Mouse (Mus musculus) Muller cell, postnatal 12 days (primary cell): ENCODE results near the gene Kcnj14.

ENCODE experiments used
- DNase-seq: peaks from one replicate; pipeline ENCODE4 v3.0.0-alpha.2; 2015; ENCODE audit errors: inconsistent ontology term

The Kcnj14 gene

DNA sequence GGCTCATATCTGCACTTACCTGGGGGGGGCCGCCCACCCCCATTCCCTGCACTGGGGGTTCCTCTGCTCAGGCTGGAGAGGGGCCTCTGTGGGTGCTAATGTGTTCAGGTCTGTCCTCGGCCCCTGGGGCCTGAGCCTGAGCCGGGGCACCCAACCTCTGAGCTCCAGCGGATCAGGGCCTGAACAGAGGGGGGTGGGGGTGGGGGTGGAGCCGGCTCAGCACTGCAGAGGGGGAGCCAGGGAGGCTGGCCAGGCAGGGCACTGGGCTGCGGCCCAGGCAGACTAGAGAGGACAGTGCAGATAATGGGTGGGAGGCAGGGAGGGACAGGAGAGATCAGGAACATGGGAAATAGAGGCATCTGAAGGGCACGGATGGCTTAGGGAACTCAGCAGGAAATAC, at the start of gene Kcnj14:
Kcnj14 (minus strand) TSS at position 185 of the 400 bp plus-strand sequence.
- DNase-seq: no peak

DNA sequence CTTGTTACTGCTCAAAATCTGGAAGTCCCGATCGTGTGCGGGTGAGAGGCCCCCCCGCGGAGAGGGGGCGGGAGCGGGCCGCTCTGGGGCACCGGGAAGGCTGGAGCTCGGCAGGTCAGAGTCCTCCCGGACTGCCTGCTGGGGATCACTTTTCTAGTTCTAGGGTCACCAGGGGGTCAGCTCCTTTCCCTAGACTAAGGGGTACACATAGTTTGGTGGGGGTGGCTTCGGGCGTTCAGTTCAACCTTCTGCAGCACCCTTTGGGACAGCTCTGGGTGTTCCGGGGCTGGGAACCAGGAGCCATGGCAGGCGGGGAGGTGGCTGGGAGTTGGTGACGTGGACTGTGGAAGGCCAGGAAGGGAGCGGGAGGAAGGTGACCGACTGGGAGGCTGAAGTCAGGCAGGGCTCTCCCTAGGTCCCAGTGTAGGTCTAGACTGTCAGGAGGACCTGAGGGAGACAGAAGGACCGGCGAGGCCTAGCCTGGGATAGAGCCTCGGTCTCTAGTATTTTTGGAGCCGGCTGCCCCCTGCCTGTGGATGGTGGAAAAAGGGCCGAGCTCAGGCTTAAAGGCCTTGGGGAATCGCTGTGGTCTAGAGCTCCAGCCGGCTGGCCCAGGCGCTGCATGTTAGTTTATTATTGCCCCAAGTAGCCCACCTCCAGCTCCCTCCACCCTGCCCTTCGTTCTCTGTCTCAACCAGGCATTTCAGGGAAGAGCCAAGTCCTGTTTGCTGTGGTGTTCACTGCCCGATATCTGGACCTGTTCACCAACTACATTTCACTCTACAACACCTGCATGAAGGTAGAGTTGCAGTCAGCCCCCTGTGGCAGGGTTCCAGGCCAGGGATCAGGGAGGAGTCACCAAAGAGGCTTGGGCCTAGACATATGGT, 48.7 kb upstream of the Kcnj14 start:
- DNase-seq: peak; percentile 72

DNA sequence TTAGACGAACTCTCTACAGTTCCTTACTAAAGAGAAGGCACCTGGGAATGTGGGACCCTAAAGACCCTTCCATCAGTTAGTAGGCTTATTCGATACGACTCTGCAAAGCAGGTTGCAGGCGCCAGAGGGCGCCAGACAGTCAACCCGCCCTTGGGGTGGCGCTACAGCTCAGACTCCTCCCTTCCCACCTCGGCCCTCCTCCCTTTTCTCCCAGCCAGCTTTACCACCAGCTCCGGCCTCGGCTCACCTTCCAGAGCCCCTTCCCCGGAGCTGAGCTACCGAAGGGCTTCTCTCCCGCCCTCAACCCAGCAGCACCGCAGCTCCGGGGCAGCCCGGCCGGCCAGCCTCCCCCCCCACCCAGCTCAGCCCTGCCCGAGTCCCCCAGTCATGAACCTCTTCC, 48.0 kb upstream of the Kcnj14 start, which contains the start of gene Kdelr1:
Kdelr1 (plus strand) TSS at position 149 of the 400 bp plus-strand sequence.
- DNase-seq: peak; percentile 86

DNA sequence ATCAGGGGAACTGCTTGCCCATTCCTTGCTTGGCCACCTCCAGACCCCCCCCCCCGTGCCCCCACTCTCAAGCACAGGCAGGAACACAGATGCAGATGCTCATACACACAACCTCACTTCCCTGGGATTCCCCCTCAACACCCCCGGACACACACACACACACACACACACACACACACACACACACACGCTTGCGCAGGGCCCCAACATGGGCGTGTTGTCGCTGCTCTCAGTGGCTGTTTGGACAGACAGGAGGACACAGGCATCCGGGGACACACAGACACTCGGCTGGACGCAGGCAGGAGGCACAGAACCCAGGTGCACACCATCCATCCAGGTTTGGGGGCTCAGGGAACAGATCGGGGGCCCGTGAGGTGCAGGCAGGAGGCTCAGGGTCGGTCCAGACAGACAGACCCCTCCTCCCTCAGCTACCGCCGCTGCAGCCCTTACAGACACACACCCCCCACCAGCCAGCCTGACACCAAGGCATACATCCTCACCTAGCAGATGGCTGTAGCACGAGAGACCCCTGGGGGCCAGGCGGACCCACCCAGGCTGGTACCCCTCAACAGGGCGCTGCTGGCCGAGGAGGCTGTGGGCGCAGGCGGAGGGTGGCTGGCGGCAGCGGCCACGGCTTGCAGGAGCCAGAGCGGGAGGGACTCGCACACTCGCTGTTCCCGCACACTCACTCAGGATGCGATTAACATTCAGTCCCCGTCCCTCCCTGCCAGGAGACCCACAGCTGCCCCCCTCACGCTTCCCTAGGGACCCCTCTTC, 45.9 kb upstream of the Kcnj14 start:
- DNase-seq: peak; percentile 21

DNA sequence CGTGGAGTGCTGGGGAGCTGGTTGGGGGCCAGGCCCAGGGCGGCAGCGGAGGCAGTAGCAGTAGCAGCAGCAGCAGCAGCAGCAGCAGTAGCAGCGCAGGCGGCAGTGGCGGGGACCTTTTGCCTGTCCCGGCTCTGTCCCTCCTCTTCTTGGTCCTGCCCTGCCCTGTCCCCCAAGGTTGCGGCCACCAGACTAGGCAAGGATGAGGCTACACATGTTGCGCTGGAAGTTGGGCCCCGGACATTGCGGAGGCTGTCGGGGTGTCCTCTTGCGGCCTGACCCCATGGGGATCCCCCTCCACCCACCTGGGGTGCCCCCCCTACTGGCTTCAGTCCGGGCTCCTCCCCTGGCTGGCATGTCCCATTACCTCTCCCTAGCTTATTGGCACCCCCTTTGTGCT, 45.2 kb upstream of the Kcnj14 start:
- DNase-seq: no peak

DNA sequence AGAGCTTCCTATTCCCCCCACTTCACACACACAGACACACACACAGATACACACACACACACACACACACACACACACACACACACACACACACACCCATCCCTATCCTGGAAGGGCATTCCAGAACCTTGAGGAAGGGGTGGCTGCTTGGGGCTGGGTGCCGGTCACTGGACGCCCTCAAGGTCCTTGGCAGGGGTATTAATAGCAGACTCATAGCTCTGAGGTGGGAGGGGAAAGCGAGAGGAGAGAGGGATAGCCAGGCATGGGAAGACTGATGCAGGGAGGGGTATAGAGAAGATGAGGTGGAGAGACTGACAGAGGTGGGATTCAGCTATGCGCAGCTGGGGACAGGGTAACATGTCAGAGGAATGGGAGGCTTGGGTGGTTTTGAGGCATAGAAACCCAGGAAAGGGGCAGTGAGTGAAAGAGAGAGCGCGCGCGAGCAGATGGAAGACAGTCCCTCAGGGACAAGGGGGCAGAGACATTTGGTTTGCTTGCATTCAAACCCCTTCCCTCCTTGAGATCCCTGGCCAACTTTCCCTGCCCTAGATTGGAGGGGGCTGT, 44.6 kb upstream of the Kcnj14 start:
- no peak for DNase-seq

DNA sequence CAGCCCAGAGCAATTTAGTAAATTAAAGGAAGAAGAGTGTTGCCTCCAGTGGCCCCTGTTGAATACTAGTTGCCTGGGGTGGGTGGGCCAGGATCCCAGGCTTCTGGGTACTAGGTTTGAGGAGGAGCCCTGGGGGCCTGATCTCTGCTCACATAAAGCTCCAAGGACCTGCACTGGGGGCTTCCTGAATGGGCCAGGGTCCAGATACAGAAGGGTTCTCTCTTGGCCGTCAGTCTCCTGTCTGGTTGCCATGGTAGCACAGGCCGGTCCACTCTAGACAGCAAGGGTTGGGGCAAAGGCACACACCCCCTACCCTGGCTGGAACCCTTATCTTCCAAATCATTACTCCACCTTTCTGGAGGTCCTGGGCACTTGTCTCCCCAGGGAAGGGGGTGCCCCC, 43.3 kb upstream of the Kcnj14 start:
- DNase-seq: no peak

DNA sequence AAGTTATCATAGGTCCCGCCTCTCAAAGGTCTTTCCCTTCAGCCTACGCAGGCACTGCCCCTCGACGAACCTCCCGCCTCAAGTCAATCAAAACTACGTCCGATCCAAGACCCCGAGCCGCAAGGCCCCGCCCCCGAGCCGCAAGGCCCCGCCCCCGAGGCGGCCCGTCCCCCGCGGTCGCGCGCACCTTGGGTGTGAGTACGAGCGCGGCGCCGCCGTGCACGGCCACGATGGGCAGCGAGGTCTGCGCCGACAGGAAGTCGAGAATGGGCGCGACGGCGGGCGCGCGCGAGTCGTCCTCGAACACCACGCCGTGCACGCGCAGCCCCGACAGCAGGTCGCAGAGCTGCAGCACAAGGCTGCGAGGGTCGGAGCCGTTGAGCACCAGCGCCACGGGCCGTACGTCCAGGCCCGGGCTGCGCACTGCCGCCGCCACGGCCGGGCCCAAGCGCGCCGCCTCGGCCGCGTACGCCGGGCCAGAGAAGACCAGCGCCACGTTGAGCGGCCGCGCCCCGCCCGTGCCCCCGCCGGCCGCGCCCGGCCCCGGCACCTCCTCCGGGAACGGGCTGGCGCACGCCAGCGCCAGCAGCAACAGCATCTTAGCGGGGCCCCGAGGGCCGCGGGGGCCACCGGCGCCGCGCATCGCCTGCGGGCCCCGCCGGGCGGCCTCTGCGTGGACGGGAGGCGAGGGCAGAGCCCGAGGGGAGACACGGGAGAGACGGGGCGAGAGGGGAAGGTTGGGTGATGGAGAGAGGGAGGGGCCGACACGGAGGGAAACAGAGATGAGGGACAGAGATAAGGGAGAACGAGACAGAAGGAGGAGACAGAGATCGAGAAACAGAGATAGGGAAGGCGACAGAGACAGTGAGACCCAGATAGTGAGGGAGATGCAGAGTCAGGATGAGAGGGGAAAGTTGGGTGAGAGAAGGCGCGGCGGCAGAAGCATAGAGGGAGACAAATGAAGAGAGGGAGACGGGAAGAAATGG, 41.6 kb upstream of the Kcnj14 start:
- DNase-seq: peak; percentile 92

DNA sequence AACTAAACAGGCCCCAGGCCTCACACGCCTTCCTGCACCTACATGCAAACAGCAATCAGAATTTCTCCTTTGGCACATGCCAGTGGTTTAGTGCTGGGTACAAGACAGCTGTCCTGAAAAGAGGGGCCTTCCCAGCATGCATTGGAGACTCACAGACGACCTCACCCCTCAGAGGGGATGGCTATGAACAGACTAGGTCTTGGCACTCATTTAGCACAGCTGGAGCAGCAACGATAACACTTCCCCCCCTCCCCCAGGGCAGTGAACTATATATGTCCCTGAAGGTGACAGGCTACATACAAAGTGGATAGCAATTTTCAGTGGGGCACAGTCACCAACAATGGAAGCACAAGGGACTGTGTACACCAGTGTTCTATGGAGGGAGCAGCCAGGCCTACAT, 39.9 kb upstream of the Kcnj14 start:
- DNase-seq: no peak

DNA sequence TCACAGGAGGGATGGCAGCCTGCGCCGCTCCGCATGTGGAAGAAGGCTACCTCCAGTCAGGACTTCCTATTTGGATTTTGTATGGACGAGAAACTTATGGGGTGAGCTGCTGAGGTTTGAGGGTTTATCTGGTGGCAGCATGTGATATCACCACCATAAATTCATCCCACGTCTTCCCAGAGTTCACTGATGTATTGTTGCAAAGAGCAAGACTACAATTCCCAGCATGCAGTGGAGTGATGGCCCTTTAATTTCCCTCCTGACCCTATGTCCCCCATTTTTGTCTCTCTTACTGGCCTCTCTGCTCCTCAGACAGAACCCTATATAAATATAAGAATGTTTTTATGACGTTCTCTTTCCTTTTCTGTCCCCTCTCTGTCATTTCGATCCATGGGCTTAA, 38.2 kb upstream of the Kcnj14 start:
- no peak for DNase-seq

DNA sequence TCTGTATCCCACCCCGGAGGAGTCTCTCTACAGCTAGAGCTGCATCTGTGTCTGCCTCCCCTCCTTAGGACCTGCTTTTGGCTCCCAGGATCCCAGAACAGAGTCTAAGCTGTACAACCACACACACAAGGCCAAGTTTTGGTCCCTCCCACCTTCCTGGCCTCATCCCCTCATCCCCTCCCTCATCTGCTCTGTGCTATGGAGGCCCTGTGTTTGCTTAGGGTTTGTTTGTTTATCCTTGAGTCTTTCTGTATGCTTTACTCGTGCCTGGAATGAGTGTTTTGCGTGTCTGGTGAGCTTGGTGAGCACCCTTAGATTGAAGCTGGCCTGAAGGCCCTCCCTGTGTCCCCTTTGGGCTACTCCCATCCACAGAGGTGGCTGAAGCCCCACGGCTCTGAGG, 34.4 kb upstream of the Kcnj14 start:
- DNase-seq: no peak

DNA sequence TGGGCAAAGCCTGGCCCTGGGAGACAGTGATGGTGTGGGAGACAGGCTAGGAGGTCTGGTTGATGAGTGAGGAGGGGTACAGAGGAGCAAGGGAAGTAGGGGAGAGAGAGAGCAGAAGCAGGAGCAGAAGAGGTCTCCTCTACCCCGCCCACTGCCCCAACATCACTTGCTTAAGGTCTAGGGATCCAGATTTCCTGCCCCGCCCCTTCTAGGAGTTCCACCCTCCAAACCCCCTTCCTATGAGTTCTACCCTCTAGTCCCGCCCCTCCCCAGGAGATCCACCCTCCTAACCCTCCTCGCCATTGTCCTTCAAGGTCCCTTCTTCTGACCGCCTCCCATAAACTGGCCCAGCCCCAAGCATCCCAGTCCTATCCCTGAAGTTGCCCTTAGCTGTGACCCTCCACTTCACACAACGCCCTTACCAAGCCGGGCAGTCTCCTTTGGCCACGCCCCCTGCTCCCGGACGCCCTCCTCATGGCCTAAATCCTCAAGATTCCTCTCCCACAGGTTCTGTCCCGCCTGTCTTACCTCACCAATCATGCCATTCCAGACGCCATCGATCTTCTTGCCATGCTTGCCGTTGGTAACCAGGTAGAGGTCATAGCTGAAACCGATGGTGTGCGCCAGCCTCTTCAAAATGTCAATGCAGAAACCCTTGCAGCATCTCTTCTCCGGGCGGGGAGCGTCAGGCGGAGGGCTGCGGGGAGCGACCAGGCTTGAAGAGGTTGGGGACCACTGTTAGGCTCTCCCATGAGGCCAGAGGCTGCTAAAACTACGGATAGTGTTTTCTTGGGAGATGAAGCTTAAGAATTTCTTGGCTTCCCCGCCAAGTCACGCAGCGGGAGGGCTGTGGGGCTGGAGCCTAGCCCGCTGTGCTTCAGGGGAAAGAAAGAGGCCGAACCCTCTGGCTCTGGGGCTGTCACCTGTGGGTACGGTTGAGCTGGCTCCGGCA, 32.6 kb upstream of the Kcnj14 start:
- DNase-seq: peak; percentile 51

DNA sequence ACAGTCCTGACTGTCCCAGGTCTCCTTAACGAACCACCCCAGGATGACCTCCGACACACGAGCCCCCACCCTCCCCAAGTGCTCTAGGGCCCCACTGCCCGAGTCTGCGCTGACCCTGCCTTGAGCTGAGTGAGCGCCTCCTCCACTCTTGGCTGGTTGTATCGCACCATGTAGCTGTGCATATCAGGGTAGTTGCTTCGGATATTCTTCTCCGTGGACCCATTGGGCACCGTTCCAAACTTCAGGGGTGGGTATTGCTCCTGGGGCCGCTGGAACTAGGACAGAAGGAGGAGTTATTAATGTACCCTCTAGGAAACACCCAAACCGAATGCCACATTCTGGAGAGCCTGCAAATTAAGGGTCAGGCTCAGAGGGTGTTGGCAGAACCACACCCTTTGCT, 28.5 kb upstream of the Kcnj14 start:
- DNase-seq: no peak

DNA sequence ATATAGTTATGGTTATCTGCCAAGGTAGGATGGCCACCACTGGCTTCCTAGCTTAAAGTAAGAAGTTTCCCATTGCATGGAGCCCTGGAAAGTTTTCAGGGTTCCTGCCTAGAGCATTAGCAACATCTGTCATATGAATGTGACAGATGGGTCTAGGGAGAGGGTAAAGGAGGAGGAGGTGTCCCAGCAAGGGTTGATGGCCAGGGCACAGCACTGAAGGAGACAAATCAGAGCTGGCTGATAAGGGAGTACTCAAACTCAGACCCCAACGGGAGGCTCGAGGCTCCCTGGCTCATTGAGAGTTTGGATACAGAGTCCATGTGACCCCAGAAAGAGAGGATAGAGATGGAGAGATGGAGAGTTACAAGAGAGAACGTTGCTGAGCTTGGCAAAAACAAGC, 26.1 kb upstream of the Kcnj14 start:
- DNase-seq: no peak

DNA sequence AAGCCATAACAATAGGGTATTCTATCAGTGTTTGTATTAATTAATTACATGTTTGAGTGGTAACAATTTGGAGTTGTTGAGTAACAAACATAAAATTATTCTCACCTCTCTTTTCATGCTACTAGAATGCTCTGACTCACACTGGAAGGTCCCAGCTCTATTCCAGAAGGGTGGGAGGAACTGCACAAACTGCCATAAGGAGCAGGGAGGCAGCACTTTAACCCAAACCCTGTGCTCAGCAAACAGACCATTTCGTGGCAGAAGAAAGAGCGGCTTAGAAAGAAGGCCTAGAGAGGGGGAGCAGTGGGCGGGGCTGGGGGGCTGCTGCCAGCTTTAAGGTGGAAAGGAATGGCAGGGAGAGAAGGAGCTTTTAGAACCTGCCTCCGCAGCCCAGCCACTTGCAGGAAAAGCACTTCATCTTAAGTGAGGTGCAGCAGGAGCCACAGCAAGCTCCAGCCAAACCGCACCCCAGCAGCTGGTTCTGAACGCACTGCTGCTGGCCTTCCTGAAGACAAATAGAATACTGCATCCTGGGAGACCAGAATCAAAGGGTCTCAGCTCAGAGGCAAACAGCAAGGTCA, 24.0 kb upstream of the Kcnj14 start:
- DNase-seq: no peak

DNA sequence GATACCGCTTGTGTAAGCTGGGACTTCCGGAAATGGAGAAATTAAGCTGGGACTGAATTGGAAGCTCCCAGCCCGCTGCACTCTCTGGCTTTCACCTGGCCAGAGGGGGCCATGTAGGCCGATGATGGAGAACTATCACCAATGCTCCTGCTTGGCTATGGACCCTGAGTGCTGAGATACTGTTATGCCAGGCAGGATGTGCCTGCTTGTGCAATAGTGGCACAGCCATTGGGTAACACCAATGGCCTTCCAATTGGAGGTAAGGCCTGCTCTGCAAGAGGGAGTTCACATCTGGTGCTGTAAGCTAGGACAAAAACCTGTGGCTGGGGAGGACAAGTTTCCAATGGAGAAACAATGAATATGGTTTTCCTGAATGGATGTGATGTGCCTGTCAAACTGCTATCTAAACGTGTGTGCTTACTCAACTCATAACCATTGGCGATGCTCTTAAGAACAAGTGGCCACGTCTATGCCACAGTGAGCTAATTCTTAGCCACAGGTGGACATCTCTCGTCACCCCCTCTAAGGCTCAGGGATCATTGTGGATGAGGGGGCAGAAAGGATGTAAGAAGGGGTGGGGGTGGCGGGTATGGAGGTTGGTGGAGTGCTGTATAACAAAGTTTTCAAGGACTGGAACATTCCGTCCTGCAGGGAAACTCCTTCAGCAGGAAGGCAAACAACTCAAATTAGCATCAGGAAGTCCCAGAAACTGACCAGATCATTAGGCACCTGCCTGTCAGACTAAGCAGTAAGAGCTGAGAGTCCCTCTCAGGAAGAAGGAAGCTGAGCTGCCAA, 18.6 kb upstream of the Kcnj14 start:
- no peak for DNase-seq

DNA sequence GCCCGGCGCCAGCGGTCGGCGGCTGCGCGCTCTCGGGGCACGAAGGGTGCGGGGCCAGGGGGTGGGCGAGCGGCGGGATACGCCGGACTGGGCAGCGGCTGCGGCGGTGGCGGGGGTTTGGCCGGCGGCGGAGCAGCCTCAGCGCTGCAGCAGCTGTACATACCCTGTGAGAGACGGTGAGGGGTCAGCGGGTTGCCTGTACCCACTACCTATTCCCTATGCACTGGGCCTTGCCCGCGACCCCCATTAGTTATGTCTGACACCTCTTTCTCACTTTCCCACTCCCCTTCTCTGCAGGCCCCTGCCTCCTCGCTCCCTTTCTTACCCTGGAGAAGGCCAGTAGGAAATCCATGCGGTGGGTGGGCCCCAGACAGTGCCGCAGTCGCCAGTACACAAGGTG, 9.3 kb upstream of the Kcnj14 start:
- no peak for DNase-seq

DNA sequence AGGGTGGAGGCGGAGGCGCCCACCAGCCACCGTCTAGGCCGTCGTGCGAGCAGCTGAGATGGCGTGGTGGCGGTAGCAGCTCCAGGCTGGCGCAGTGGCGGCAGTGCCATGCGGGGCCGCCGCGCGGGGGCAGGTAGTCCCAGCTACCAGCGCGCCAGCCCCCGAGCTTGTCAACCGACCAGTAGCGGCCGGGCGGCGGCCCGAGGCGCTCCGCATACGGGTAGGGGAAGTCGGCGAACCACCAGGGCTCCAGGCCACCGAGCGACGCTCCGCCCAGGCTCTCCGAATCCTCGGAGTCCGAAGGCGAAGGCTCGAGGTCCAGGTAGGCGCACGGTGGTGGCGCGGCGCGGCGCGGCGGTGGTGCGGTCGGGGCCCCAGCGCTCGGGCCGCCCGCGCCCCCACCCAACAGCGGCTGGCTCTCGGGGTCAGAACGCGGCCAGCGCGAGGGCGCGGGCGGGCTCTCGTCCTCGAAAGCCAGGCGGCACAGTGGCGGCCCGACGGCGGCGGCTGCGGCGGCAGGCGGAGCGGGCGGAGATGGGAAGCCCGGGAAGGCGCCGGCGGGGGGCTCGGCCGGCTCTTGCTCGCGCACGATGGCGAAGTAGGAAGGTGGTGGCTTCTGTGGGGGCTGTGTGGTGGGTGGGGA, 8.7 kb upstream of the Kcnj14 start:
- no peak for DNase-seq

DNA sequence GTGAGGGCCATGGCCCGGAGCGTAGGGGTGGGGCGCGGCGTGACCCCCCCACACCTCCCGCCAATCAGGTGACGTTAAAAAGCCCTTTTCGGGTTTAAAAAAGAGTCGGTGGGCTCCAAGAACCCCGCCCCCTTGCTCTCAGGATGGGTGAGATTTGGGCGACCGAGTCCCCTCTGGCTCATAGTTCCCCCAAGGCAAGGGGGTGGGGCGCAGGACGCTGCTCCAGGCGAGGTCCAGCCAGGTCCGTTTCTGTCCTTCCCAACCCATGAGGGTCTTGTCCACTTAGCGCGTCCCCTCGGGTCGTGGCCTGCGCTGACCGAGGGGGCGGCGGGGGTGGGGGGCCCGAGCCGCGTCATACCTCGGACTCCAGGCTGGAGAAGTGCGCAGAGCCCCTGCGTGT, 7.8 kb upstream of the Kcnj14 start:
- DNase-seq: no peak
